Mouse (Mus musculus) urinary bladder, adult 18-20 months (tissue): ENCODE measurements around the gene Zgpat.

Experiments
- DNase-seq, 2 experiments: peaks; one replicate each; pipeline ENCODE4 v3.0.0; 2022; ENCODE audit warnings: low spot score in 2 of 2, mixed read lengths in 2 of 2

Gene Zgpat

DNA sequence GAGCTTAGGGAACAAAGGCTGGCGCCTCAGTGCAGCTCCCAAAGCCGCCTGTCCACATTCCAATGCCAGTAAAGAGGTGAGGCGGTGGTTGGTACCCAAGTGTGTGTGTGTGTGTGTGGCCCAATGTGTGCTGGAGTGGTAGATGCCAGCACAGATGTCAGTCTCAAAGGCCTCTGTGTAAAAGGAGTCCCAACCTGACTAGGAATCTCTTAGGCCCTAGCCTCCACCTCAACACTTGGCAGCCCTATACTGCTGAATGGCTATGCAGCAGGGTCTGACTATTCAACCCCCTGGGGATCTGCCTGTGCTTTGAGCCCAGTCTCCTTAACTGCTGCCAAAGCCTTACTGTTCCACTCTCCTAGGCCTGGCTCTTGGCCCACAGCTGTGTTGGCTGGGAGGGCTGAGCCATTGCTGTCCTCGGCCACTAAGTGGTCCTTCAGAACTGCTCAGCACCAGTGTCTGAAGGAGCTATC is 20.2 kb downstream of the Zgpat start:
- DNase-seq = no peak

DNA sequence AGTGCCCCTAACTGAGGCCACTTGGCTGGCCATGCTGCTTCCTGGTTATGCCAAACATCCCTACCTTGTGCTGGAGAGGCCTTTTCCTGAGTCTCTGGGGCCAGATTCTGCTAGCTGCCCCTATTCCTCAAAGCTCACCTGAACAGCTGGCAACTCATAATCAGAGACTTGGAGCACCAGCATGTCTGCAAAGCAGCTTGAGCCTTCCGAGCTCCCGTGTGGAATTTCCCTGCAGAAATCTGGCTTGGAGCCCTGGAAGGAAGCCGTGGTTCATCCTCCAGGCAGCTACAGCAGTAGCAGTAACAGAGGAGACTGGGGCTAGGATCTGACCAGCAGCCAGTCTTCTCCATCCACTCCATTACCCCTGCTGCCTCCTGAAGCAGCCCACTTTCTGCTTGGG is 21.2 kb downstream of the Zgpat start:
- DNase-seq = no peak

DNA sequence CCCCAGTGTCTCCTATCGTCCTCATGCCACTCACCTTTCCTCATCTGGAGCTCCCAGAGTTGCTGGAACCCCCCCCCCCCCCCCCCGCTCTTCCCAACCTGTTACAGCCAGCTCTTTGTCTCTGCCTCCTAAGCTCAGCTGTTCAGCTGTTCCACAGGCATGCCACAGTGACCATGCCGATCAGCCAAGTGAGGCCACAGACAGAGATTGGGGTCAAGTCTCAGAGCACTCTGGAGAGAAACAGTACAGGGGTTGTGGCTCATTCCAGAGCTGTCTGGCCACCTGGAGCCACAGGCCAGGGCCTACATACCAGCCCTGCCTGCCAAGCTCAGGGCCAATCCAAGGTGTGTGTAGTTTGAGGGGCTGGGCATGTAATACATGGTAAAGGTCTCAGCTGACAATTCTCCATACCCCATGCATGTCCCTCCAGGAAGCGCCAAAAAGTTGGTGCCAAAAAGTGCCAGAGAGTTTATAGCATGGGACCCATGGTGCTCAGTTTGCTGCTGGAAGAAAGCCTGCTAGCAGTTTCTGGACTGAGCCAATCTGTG is 22.0 kb downstream of the Zgpat start:
- DNase-seq = no peak

DNA sequence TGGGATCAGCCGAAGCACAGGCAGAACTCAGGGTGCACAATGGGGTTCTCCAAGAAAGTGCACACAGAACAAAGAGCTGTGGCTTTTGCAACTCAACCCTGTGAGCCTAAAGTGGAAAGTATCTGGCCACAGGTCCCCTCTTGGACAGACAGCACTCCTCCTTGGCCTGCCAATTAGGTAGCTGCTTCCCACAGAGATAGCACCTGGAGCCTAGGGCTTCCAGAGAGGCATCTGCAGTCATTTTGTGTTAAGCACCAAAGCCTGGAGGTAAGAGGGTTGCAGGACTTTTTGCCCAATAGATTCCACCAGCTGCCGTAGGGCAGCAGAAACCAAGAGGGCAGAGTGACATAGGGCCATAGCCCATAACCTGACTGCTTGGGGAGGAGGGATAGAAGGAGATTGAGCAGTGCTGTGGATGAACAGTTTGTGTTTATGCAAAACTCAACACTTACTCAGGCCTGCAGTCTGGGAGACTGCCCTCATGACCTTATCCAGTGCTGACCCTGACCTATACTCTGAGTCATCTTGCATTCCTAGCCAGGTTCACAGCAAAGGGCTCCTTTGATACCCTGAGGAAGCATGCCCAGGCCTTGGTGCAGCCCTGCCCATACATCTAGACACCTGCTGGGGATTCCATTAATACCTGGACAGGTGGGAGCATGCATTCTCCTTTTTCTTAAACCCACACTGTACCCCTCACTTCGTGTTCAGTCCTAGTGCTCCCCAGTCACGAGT is 25.6 kb downstream of the Zgpat start:
- no peak for DNase-seq

DNA sequence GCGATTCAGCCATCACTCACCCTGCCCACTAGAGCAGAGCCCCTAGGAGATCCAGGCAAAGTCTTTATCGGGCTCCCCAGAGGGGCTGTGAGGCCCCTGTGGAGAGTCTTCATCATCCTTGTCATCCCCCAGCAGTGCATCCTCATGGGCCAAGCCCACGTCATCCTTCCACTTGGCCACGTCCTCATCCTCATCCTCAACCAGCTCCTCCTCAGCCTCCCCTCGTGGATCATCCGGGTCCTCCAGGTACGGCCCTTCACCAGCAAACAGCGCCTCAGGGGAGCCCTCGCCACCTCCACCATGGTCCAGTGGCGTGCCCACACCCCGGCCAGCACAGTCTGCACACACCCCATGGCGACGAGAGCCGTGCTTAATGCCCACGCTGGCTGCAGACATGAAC is 26.3 kb downstream of the Zgpat start:
- no peak for DNase-seq

DNA sequence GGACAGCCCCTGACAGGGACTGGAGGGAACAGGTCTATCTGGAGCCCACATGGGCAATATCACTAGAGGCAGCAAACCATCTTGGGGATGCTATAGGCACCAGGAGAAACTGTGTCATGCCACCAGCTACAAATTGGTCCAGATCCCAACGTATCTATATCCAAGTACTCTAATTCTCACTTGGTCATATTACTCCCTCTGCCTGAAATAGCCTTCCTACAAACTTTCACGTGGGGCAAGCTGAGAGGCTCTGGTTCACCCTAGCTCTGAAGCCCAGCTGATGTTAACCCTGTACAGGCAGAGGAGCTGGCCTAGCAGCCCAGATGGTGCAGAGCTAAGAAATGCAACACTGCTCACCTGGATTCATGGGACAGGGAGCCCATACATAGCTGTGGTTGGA is 26.8 kb downstream of the Zgpat start:
- DNase-seq = no peak

DNA sequence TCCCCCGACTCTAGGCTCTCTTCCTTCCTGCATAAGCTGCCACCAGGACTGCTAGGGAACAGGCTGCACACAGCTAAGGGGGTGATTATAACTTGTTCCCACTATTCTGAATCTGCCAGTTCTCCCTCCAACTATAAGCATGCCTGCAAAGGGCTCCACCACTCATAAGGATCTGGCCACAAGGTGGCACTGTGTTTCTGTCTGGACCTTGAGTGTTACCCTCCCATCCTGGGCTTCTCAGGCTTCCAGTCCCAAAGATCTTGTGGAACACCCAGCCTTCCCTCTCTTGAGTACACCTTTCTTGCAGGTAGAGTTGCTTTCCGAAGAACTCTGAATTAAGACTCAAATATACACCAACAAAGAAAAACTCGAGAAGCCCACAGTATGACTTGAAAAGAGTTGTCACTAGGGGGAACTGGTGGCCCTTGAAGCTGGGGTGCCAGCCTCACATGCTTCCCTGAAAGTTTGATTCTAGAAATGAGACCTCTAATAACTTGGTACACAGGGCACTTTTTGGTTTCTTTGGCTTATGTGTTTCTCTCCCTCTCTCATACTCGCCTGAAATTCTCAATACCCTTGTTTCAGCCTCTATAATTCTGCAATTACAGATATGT is 28.0 kb downstream of the Zgpat start:
- peak; percentile 67 to 78 for DNase-seq

DNA sequence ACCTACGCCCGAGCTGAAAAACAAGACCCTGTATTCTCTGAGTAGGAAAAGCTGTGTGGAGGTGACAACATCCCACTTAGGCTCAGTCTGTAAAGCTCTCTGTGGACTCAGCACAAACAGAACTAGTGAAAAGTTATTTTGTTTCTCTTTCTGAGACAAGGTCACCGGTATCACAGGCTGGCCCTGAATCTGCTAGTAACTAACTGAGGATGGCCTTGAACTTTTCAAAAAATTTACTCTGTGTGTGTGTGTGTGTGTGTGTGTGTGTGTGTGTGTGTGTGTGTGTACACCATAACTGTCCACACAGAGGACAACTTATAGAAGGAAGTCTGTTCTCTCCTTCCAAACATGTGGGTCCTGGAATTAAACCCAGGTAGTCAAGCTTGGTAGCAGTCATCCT is 29.4 kb downstream of the Zgpat start:
- no peak for DNase-seq

DNA sequence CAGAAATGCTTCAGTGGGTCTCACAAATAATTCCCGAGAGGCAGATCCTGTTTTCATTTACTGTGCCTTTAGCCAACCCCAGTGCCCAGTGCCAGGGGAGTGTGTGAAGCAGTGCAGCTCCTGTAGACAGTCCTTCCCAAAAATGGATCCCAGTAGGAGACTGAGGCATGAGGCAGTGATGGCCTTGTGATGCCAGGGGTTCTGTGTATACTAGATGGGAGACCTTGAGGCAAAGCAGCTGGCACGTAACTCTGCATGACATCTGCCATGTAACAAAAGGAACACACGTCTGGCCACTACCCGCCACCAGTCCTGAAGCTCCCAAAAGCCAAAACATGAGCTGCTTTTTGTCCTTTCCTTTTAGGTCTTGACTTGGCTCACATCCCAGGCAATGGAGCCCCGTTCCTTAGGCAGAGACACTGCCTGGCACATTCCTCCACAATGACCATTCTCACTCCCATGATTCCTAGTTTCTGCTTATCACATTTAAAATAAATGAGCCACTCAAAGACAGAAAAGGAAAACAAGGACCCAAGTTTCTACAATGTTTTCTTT is 32.6 kb downstream of the Zgpat start:
- DNase-seq = no peak

DNA sequence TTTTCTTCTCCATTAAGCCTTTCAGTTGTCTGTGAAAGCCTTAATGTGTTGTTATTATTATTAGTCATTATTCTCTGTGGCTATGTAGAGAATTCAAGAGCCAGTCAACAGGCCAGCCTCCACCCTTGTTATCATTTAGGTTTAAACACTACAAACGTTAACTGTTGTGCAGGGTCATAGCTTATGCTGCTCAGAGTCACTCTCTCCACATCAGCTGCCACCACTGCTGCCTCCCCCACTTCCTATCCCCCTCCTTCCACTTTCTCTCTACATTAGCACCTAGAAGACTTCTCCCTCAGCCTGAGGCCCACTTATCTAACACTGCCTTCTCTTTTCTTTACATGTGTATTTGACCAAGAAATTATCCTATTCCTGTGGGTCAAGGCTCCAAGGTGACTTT is 36.8 kb downstream of the Zgpat start:
- no peak for DNase-seq

DNA sequence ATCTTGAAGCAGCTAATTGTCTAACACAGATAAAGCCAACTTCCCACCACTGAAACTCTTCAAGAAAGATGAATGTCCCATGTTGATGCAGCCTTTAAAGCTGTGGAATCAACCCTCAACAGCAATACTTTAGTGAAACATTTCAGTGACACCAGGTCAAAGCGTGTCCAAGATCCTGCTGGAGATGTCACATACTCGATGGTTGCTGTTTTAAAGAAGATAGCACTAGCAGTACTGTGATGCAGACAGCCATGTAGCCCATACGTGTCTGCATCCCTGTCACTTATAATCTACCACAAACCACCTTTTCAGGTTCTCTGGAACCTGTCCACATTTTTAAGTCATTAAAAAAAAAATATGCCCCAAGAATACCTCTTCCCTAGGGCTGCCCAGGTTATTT is 39.0 kb downstream of the Zgpat start:
- no peak for DNase-seq

DNA sequence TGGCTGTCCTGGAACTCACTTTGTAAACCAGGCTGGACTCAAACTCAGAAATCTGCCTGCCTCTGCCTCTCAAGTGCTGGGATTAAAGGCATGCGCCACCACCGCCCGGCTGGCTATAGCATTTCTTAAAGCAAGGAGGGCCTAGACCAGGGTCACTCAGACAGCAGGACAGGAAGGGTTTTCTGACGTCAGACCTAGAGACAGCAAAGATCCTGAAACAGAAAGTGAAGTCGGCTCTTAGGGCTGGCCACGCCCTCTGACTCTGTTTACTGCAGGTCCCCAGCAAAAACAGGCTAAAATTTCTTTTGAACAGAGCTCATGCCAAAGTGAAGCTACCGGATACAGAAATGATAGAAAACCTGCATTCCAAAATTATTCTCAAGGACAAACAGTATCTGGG is 44.9 kb downstream of the Zgpat start:
- DNase-seq = no peak

DNA sequence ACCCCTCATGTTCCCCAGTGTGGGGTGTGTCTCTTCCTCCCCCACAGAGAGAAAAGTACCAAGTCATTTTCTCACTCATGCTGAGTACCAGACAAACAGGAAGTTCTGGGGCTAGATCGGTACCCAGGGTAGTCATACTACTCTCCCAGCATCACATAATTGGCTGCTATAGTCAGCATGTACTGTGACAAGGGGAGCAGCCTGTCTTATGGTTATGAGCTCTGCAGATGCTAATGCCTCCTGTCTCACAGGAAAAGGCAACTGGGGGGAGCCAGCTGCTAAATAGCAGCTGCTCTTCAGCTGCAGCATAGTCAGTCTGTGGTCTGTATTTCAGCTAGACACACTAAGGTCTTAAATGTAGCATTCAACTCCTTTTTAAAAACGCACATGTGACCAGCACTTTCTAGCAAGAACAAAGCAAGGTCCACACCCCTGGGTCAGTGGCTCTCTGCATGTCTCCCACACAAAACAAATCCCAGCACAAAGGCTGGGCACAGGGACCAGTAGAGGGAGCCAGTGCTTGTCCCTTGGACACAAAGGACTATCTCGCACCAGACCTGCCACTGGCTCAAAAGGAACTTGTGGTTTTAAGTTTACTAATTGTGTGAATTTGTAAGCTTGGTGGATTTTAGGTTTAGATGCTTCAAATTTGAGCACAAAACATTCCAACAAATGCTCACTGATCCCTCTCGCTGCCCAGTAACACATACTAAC is 46.2 kb downstream of the Zgpat start:
- peak; percentile 28 to 31 for DNase-seq

DNA sequence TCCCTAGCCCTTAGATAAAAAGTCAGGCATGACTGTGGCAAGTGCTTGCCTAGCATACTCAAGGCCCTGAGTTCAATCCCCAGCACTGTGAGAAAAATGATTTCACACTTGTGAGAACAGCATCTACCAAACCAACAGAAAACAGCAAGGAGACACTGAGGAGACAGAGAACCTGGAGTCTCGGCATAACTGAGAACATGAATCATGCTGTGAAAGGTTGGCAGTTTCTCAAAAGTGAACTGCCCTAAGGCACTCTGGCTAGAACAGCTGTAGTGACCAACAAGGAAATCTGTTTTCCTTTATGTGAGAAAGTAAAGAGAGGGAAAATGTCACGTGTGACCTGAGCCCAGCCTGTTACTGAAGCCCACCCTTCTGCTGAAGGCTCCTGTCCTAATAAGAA is 48.4 kb downstream of the Zgpat start:
- no peak for DNase-seq

DNA sequence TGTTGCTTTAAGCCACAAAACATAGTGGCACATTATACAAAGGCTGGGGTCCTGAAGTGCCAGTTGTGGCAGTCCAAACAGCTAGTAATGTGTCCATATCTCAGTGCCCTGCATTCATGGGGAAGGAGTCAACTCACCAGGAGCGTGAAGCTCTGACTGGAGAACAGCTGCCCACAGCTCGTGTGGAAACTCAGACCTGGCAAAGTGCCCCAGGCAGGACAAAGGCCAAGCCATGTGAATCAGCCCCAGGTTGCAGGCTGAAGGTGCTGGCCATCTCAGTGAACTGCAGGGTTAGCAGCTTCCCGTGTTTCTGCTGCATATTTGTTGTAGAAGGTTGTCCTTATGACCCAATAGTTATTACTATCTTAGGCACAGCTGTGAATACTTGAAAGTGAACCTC is 51.2 kb downstream of the Zgpat start:
- peak; percentile 20 to 26 for DNase-seq

DNA sequence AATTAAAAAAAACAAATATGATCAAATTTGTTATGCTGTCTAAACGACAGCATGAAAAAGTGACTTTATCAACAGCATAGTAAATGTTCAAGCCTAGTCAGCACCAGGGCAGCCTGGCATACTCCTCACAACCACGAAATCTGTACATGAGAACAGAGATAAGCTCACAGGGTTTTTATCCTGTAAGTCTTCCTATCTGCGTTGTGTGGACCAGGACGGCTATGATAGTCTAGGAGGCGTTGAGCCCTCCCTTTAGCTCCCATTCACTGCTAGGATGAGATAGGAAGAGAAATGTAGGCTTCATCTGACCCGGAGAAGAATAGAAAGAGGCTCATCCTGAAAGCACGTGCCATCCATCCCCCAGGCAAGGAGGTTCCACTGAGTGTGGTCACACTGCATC is 54.6 kb downstream of the Zgpat start:
- no peak for DNase-seq

DNA sequence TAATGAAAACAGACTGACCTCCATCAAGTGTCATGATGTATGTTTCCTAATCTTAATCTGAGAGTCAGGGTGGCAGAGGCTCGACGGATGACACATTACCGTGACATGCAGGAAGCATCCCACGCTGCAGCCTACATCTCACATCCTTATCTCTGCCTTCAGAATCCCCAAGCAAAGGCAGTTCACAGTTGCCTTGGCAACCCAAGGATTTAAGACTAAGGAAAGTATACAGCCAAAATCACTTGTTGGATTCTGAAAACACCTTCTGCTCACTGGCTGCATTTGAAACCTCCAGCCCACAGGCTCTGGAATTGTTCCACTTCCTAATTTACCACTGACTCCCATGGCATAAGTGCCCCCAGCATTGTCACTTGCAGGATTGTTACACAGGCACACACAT is 55.7 kb downstream of the Zgpat start:
- no peak for DNase-seq

DNA sequence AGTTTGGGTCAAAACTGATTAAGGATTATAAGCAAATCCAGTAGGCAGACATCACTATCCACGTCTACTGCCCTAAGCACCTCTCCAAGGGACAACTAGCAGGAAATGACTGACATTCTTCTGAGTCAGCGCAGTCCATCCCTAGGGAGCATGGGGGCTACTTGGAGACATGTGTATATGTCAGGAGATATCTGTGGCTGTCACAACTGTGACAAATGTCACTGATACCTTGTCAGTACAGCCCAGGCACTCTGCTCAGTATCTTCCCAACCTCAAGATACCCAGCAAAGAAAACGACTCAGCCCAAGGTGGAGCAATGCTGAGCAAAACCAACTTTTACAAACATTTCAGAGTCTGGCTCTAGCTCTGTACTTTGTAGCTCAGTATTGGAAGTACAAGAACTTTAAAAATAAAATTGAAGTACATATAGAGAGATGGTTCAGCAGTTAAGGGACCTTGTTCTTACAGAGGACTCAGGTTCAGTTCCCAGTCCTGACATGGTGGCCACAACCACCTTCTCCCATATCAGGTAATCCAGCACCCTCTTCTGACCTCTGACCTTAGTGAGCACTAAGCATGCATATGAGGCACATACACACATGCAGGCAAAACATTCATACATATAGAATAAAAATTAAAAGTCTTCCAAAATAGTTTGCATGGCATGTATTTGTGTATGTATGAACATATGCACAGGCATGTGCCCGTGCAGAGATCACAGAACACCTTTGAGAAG is 56.3 kb downstream of the Zgpat start:
- no peak for DNase-seq

DNA sequence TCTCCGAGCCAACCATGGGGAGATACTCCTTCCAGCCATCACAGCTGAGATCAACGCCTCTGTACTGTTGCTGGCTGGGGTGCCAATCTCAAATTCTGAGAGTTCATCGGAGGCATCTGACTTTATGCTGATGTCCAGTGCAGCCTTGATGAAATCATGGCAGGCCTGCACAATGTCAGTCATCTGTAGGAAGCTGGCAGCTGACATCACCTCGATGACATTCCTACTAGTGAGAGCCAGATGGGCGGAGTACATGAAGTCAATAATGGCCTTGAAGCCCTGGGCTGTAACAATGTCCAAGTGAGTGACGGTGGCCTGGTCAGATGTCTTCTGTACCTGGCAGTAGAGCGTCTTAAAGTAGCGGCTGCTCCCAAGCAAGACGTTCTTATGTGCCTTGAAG is 59.1 kb downstream of the Zgpat start:
- DNase-seq = no peak
